Mouse (Mus musculus) adrenal gland, adult (tissue): ENCODE results near the gene Fbxo34.

Experiments
- DNase-seq, 2 experiments: peaks; one replicate each; pipeline ENCODE4 v3.0.0; 2022 to 2023; ENCODE audit warnings: low spot score in 1 of 2; ENCODE audit not compliant: inconsistent age in 2 of 2

The Fbxo34 gene

DNA sequence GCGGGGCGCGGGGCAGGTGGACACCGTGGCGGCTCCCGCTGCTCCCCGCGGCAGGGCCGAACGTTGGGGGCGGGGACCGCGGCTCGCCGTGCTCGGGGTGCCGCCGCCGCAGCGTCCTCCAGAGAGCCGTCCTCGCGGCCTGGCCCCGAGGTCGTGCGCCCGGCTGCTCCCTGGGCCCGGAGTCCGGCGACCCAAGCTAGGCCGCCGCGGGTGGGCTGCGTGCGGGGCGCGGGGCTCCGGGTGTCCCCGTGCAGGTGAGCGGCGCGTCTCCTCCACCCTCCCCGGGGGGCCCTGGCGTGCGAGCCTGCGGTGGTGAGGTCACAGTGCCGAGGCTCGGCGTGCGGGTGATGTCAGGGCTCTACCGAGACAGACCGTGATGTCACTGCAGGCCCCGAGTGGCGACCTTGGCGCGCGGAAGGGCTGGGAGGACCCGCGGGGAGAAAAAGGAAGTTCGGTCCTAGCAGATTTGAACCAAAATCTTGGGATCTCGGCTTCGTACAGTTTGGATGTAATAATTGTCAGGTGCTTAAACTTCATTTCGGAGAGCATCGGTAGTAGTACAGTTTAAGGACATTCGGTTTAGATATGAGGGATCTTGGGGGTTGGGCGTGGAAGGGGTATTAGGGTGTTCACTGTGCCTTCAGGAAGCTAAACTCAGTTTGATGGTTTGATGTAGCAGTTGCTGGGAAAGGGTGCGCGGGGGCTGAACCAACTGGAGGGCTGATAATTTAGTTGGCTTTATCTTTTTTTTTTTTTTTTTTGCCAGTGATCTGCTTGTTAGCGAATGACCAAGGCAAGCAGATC lies 22.7 kb downstream of the Fbxo34 start:
- peak; percentile 77 to 91 for DNase-seq

GRCm38 (mm10) chr14:47473891-47474290 lies 23.7 kb downstream of the Fbxo34 start:
- no peak for DNase-seq

- DNase-seq: peak in 1 of 2 experiments; percentile 38
Measured at GRCm38 (mm10) chr14:47474571-47475254, 24.5 kb downstream of the Fbxo34 start.

DNA sequence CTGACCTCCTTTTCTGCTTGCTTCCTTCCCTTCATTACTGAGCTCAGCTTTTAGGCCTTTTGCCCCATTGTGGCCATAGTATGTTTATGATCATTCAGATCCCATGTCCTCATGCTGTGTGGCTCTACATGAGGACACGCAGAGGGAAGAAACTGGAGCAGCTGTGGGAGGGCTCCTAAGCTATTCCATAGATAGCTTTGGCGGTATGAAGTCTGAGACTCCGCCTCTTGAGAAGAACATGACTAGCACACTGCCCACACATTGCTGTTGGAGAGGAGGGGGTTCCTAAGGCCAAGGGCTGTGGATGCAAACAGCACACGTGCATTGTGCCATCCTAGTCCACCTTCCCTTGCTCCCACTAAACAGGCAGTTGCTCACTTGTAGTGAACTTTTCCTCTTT lies 26.0 kb downstream of the Fbxo34 start:
- DNase-seq: no peak

- DNase-seq: no peak
Measured at GRCm38 (mm10) chr14:47477711-47478110, 27.5 kb downstream of the Fbxo34 start.

- DNase-seq: no peak
Measured at GRCm38 (mm10) chr14:47482200-47482599, 32.0 kb downstream of the Fbxo34 start.

DNA sequence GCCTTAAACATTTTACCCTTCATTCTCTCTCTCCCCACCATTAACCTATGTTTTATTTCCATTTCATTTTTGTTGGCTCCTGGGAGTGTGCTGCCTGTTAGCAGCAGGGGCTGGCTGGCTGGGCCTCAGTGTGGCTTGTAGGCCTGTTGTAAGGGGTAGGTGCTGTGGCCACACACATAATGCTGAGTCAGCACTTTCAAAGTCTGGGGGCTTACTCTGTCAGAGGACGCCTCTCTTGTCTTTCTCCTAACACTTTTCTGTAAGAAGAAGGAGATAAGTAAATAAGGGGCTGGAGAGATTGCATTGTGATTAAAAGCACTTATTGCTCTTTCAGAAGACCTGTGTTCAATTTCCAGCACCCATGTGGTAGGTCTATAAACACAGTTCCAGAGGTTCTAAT lies 32.9 kb downstream of the Fbxo34 start:
- no peak for DNase-seq

GRCm38 (mm10) chr14:47488732-47489131 lies 38.5 kb downstream of the Fbxo34 start:
- no peak for DNase-seq

GRCm38 (mm10) chr14:47489310-47490097 lies 39.3 kb downstream of the Fbxo34 start:
- no peak for DNase-seq

DNA sequence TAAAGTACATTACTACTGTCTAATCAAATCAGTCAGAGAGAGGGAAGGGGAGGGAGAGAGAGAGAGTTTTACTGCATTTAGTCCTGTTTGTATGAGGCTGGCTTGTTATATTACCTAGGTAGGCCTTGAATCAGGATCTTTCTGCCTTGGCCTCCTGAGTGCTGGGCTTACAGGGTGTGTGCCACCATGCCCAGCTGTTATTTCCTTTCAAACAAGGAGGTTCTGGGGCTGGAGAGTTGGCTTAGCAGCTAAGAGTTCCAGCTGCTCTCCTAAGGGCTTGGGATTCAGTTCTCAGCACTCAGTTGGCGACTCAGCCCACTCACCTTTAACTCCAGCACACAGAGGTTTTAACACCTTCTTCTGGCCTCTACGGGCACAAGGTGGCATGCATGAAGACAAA lies 40.5 kb downstream of the Fbxo34 start:
- no peak for DNase-seq

DNA sequence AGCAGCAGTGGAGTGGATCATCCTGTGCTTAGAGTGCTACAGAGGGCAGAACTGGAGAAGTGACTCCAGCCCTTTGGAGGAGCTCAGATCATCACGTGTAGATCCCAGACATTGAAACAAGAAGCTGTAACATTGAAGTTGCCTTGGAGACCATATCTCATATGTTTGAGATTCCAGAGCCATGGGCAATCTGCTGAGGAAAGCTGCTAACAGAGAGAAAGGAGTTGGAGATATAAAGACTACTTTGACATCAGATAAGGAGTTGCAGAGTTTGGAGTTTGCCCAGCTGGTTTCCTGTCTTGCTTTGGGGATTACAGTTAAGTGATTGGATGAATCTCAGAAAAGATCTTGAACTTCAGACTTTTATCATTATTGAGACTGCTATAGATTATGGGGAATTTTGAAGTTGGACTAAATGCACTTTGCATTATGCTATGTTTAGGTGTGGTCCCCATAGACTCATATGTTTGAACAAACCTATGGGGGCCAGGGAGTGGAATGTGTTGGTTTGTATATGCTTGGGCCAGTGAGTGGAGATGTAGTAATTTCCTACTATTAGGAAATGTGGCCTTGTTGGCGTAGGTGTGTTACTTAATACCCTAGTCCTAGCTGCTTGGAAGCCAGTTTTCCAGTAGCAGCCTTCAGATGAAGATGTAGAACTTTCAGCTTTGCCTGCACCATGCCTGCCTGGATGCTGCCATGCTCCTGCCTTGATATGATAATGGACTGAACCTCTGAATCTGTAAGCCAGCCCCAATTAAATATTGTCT lies 43.6 kb downstream of the Fbxo34 start:
- DNase-seq: peak in 1 of 2 experiments; percentile 38

GRCm38 (mm10) chr14:47495951-47496350 lies 45.7 kb downstream of the Fbxo34 start:
- no peak for DNase-seq

DNA sequence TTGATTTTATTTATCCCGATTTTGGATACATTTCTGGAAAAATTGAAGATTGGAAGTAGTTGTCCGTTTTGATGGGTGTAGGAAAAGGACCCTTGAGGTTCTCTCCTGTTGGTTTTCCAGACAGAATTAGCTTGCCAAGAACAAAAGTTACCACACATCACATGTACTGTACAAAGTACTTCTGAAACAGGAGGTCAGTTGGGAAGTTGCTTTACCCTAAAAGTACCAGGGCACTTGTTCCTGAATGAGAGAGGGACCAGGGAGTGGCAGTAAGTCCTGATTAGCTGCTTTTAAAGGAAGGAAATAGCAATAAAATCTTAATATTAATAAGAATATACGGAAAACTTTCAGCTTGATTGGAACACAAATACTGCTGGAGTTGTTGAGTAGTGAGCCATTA lies 46.9 kb downstream of the Fbxo34 start:
- no peak for DNase-seq

GRCm38 (mm10) chr14:47498632-47499031 lies 48.4 kb downstream of the Fbxo34 start:
- no peak for DNase-seq

GRCm38 (mm10) chr14:47504036-47504435 lies 53.8 kb downstream of the Fbxo34 start:
- peak in 1 of 2 experiments; percentile 69 for DNase-seq

- no peak for DNase-seq
Measured at GRCm38 (mm10) chr14:47506676-47507075, 56.5 kb downstream of the Fbxo34 start.

DNA sequence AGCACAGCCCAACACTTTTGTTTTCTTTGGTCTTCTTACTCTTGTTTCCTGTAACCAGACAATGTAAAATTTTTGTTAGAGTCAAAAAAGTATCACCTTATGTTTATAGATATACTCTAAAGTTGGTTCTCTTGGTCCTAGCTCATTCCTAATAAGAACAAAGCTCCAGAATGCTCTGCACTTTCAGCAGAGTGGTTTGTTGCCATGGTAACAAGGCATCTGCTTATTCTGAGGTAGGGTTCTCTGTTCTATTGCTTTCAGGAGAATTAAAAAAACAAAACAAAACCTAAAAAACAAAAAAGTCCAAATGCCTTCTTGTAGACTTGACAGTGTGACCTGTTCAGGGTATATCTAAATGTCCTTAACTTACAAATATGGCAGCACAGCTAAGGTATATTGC lies 57.8 kb downstream of the Fbxo34 start:
- DNase-seq: no peak

GRCm38 (mm10) chr14:47510244-47510643 lies 60.0 kb downstream of the Fbxo34 start:
- no peak for DNase-seq

GRCm38 (mm10) chr14:47513606-47514005 lies 63.4 kb downstream of the Fbxo34 start:
- DNase-seq: no peak

DNA sequence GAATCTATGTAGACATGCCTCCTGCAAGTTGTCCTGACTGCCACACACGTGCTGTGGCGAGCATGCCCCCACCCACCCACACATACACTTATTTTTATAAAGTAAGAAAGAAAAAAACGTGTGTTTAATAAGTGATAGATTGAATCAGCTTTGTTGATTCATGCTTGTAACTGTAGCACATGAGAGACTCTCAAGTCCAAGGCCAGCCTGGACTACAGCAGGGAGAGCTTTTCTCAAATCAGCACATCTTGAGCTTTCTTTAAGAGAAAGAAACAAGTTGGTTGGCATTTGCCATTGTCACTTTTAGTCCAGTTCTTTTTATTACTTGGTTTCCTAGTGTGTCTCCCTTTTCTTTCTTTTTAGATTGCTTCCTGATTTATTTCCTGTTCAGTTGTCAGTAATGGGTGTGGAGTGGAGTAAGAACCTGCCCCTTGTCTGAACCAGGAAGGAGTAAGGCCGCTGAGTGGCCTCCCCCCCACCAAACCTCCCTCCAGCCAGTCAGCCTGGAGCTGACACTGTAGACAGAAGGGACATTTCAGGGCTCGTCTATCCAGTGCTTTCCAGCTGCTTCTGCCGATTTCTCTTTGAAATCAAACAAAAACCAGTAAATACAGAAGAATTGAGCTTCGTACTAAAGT lies 64.7 kb downstream of the Fbxo34 start:
- peak; percentile 45 to 85 for DNase-seq
